In genomic region chr11:16881932-16882331, GRCm38 (mm10) we compare ENCODE assay signal across 22 mouse cellular contexts.
DNase-seq lines count a peak whose midpoint lies in the region; ATAC-seq and TF ChIP-seq lines count a peak whose summit lies in the region.
"Had no signal": no experiment of that assay in that cellular context is flagged by ENCODE, and none has a peak within 500 bp of the region (broad histone marks: within the 10 kb centered on the region; RNA-seq: fewer than 3 reads in every experiment).

No protein-coding gene starts in this region.

- no peak for TF ChIP-seq EP300 in CH12.LX (IDR thresholded peaks at IDR 0.05; ENCODE audit: low read length)

- H3K36me3 ChIP-seq in forebrain, embryonic 12.5 days (replicated peaks): no peaks in the 10 kb centered on the region
- no peaks in the 10 kb centered on the region for H3K36me3 ChIP-seq in forebrain, embryonic 10.5 days (replicated peaks)
- no peaks in the 10 kb centered on the region for H3K36me3 ChIP-seq in CH12.LX (replicated peaks in 1 of 2; ENCODE audit: control insufficient read depth in 1 of 2, insufficient read depth in 1 of 2, low read length in 1 of 2)
- no peaks in the 10 kb centered on the region for H3K36me3 ChIP-seq in heart, embryonic 11.5 days (ENCODE audit: control insufficient read depth, insufficient read depth, low read length)
- H3K36me3 ChIP-seq in thymus, adult 2 months (ENCODE audit: control insufficient read depth, insufficient read depth, low read length): no peaks in the 10 kb centered on the region
- H3K36me3 ChIP-seq: liver, embryonic 13.5 days; neural tube, embryonic 15.5 days; stomach, embryonic 15.5 days had no signal

- no peak overlapping the region for H3K9ac ChIP-seq in forebrain, embryonic 12.5 days
- no peak overlapping the region for H3K9ac ChIP-seq in CH12.LX (ENCODE audit: insufficient read depth, low read depth)
- no peak overlapping the region for H3K9ac ChIP-seq in heart, embryonic 11.5 days (ENCODE audit: low read depth, low read length)
- H3K9ac ChIP-seq: embryonic facial prominence, embryonic 15.5 days; hindbrain, embryonic 14.5 days; intestine, embryonic 15.5 days; liver, embryonic 13.5 days; neural tube, embryonic 15.5 days; stomach, embryonic 15.5 days had no signal

- no peaks in the 10 kb centered on the region for H3K27me3 ChIP-seq in forebrain, embryonic 12.5 days
- no peaks in the 10 kb centered on the region for H3K27me3 ChIP-seq in forebrain, embryonic 10.5 days (ENCODE audit: poor library complexity, severe bottlenecking)
- no peaks in the 10 kb centered on the region for H3K27me3 ChIP-seq in CH12.LX (replicated peaks)
- peaks cover 3% of the 10 kb centered on the region; the same call in 1 of the 2 replicates for H3K27me3 ChIP-seq in heart, embryonic 11.5 days (ENCODE audit: control insufficient read depth, insufficient read depth, low read length)
- H3K27me3 ChIP-seq in thymus, adult 2 months (ENCODE audit: control insufficient read depth, insufficient read depth, low read length): no peaks in the 10 kb centered on the region
- H3K27me3 ChIP-seq: embryonic facial prominence, embryonic 15.5 days; intestine, embryonic 15.5 days; liver, embryonic 13.5 days; neural tube, embryonic 15.5 days; stomach, embryonic 15.5 days had no signal

- no peak overlapping the region for H3K4me3 ChIP-seq in forebrain, embryonic 12.5 days (replicated peaks)
- no peak overlapping the region for H3K4me3 ChIP-seq in forebrain, embryonic 10.5 days
- H3K4me3 ChIP-seq in CH12.LX (replicated peaks in 1 of 3; ENCODE audit: low read depth in 2 of 3, low read length in 2 of 3, poor library complexity in 1 of 3): no peak overlapping the region
- no peak overlapping the region for H3K4me3 ChIP-seq in heart, embryonic 11.5 days (ENCODE audit: low read depth, low read length)
- no peak overlapping the region for H3K4me3 ChIP-seq in thymus, adult 2 months (ENCODE audit: control insufficient read depth, insufficient read depth, low read length)
- H3K4me3 ChIP-seq: embryonic facial prominence, embryonic 15.5 days; intestine, embryonic 15.5 days; layer of hippocampus, adult 2 months; liver, embryonic 13.5 days; neural tube, embryonic 15.5 days; stomach, embryonic 15.5 days had no signal

- DNase-seq in forebrain, embryonic 10.5 days (ENCODE audit: extremely low spot score, low spot score): no peak
- peak; percentile 6 for DNase-seq in CH12.LX (ENCODE audit: extremely low read depth)
- DNase-seq in kidney, adult 8-10 months: peak; percentile 62 to 81
- DNase-seq in kidney, postnatal 10 days: peak; percentile 39
- DNase-seq in thymus, adult 2 months: no peak
- DNase-seq: adrenal gland, postnatal 10 days; cerebellum, adult 9-10 months; gastrocnemius, postnatal 36 days; heart, postnatal 4 days; liver, embryonic 13.5 days; lung, adult 2 months; lung, postnatal 14 days had no signal

- H3K4me1 ChIP-seq in forebrain, embryonic 12.5 days: no peaks in the 10 kb centered on the region
- H3K4me1 ChIP-seq in forebrain, embryonic 10.5 days: no peaks in the 10 kb centered on the region
- H3K4me1 ChIP-seq in CH12.LX (ENCODE audit: control insufficient read depth in 1 of 2, insufficient read depth in 2 of 2): peaks cover 0 to 7% of the 10 kb centered on the region in 2 experiments; a peak in 2 of 4 replicates
- no peaks in the 10 kb centered on the region for H3K4me1 ChIP-seq in heart, embryonic 11.5 days (ENCODE audit: control insufficient read depth, insufficient read depth, low read length)
- H3K4me1 ChIP-seq in thymus, adult 2 months (replicated peaks; ENCODE audit: control insufficient read depth, insufficient read depth, low read length): no peaks in the 10 kb centered on the region
- H3K4me1 ChIP-seq: embryonic facial prominence, embryonic 15.5 days; intestine, embryonic 15.5 days; liver, embryonic 13.5 days; stomach, embryonic 15.5 days had no signal

- H3K4me2 ChIP-seq in forebrain, embryonic 12.5 days: no peak overlapping the region
- peak overlapping the region; percentile 27; the same call in 1 of the 2 replicates for H3K4me2 ChIP-seq in CH12.LX (ENCODE audit: insufficient read depth, low read depth, poor library complexity, severe bottlenecking)
- H3K4me2 ChIP-seq in heart, embryonic 11.5 days: no peak overlapping the region
- H3K4me2 ChIP-seq: embryonic facial prominence, embryonic 15.5 days; hindbrain, embryonic 14.5 days; intestine, embryonic 15.5 days; liver, embryonic 13.5 days; midbrain, embryonic 11.5 days; neural tube, embryonic 15.5 days; stomach, embryonic 15.5 days had no signal

- no peak overlapping the region for H3K27ac ChIP-seq in forebrain, embryonic 12.5 days
- no peak overlapping the region for H3K27ac ChIP-seq in forebrain, embryonic 10.5 days
- no peak overlapping the region for H3K27ac ChIP-seq in CH12.LX (ENCODE audit: insufficient read depth, low read depth)
- no peak overlapping the region for H3K27ac ChIP-seq in heart, embryonic 11.5 days (ENCODE audit: low read depth, low read length)
- H3K27ac ChIP-seq in thymus, adult 2 months (ENCODE audit: control insufficient read depth, insufficient read depth, low read length): no peak overlapping the region
- H3K27ac ChIP-seq: embryonic facial prominence, embryonic 15.5 days; hindbrain, embryonic 14.5 days; intestine, embryonic 15.5 days; layer of hippocampus, adult 2 months; liver, embryonic 13.5 days; neural tube, embryonic 15.5 days; stomach, embryonic 15.5 days had no signal

- TF ChIP-seq RAD21 in CH12.LX (IDR thresholded peaks at IDR 0.05; ENCODE audit: low read depth, low read length): no peak

- no peaks in the 10 kb centered on the region for H3K9me3 ChIP-seq in forebrain, embryonic 12.5 days
- no peaks in the 10 kb centered on the region for H3K9me3 ChIP-seq in forebrain, embryonic 10.5 days
- H3K9me3 ChIP-seq in CH12.LX (replicated peaks; ENCODE audit: low read length): no peaks in the 10 kb centered on the region
- H3K9me3 ChIP-seq in heart, embryonic 11.5 days (replicated peaks; ENCODE audit: control insufficient read depth, low read length): no peaks in the 10 kb centered on the region
- H3K9me3 ChIP-seq: embryonic facial prominence, embryonic 15.5 days; intestine, embryonic 15.5 days; liver, embryonic 13.5 days; neural tube, embryonic 15.5 days; stomach, embryonic 15.5 days had no signal

- in situ Hi-C loops in CH12.LX (cut with MboI; ENCODE audit: low pct_ligation_motif_present, low pct_unique_long_range_greater_than_20kb, low sequenced_read_pairs): no loop called here

- dilution Hi-C loops in CH12.LX (cut with MboI; ENCODE audit: extremely low pct_ligation_motif_present, extremely low pct_unique_long_range_greater_than_20kb, low sequenced_read_pairs): no loop called here

- TF ChIP-seq POLR2A in CH12.LX (IDR thresholded peaks at IDR 0.05; ENCODE audit: low read depth, low read length): no peak
- no peak for TF ChIP-seq POLR2A in thymus, adult 2 months (IDR thresholded peaks at IDR 0.05; ENCODE audit: control insufficient read depth, extremely low read depth, insufficient read depth, low read length, poor library complexity)

- peak; percentile 11; the same call in 1 of the 2 replicates for ATAC-seq in forebrain, embryonic 12.5 days (ENCODE audit: low FRiP score)
- ATAC-seq in heart, embryonic 11.5 days (replicated peaks; ENCODE audit: insufficient number of reproducible peaks, low FRiP score, low TSS enrichment): no peak
- no peak for ATAC-seq in granulocyte monocyte progenitor cell, adult 5-6 weeks (replicated peaks; ENCODE audit: poor library complexity, severe bottlenecking)
- ATAC-seq: intestine, embryonic 15.5 days had no signal

- no peaks in the 10 kb centered on the region for H3K79me2 ChIP-seq in CH12.LX (replicated peaks; ENCODE audit: control insufficient read depth, extremely low read depth, insufficient read depth, poor library complexity, severe bottlenecking)

- WGBS in forebrain, embryonic 12.5 days: 55% methylated on average over 4 of the region's 4 CpGs
- WGBS in forebrain, embryonic 10.5 days: 80% methylated on average over 4 of the region's 4 CpGs
- 82% methylated on average over 4 of the region's 4 CpGs for WGBS in heart, embryonic 11.5 days (ENCODE audit: insufficient replicate concordance)
- WGBS in thymus, adult 2 months: 88% methylated on average over 4 of the region's 4 CpGs

- no peak for TF ChIP-seq CTCF in CH12.LX (conservative IDR thresholded peaks at IDR 0.05 in 1 of 2, IDR thresholded peaks at IDR 0.05 in 1 of 2; ENCODE audit: low read depth in 2 of 2, low read length in 2 of 2)
- TF ChIP-seq CTCF in thymus, adult 2 months (IDR thresholded peaks at IDR 0.05; ENCODE audit: borderline replicate concordance, control insufficient read depth, extremely low read depth, insufficient read depth, low read length, poor library complexity): no peak

TF ChIP-seq in CH12.LX, 34 proteins besides CTCF, POLR2A, EP300 and RAD21:
- no peak for TF ChIP-seq NELFE (IDR thresholded peaks at IDR 0.05; ENCODE audit: low read depth, low read length)
- no peak for TF ChIP-seq MYC (IDR thresholded peaks at IDR 0.05; ENCODE audit: low read depth, low read length)
- no peak for TF ChIP-seq E2F4 (IDR thresholded peaks at IDR 0.05; ENCODE audit: insufficient replicate concordance, low read depth, low read length)
- no peak for TF ChIP-seq SMC3 (IDR thresholded peaks at IDR 0.05; ENCODE audit: low read depth, low read length)
- TF ChIP-seq ZC3H11A (IDR thresholded peaks at IDR 0.05; ENCODE audit: low read depth, low read length): no peak
- TF ChIP-seq CHD1 (IDR thresholded peaks at IDR 0.05; ENCODE audit: low read depth, low read length): no peak
- no peak for TF ChIP-seq JUND (conservative IDR thresholded peaks at IDR 0.05; ENCODE audit: low read depth, low read length)
- no peak for TF ChIP-seq SIN3A (IDR thresholded peaks at IDR 0.05; ENCODE audit: low read length)
- TF ChIP-seq MEF2A (IDR thresholded peaks at IDR 0.05; ENCODE audit: borderline replicate concordance, low read depth, low read length): no peak
- no peak for TF ChIP-seq BHLHE40 (IDR thresholded peaks at IDR 0.05; ENCODE audit: low read depth, low read length)
- TF ChIP-seq ETS1 (conservative IDR thresholded peaks at IDR 0.05; ENCODE audit: low read depth, low read length): no peak
- no peak for TF ChIP-seq RCOR1 (conservative IDR thresholded peaks at IDR 0.05; ENCODE audit: low read depth, low read length)
- no peak for TF ChIP-seq POLR2AphosphoS2 (IDR thresholded peaks at IDR 0.05; ENCODE audit: low read depth, low read length)

Comparison
In these comparisons a context has a peak if more than half of its experiments do, and no peak if none do; other contexts are left out.
1. DNase-seq: peak in CH12.LX (single experiment), kidney, adult 8-10 months (2 of 2) and kidney, postnatal 10 days (single experiment); none in forebrain, embryonic 10.5 days (single experiment) and thymus, adult 2 months (single experiment).